Mouse (Mus musculus) splenic B cell, adult 2 months (primary cell): ENCODE measurements around the gene Mmp9.
A peak's percentile ranks its signal among the peaks of the same experiment; 100 is the strongest.

Experiments
- DNase-seq: peaks from one replicate; pipeline ENCODE4 v3.0.0-alpha.2; 2011; ENCODE audit warnings: low read depth, low spot score
- H3K27me3 ChIP-seq: 2 replicates; pipeline ENCODE4 v1.6.1; 2012; ENCODE audit warnings: mild to moderate bottlenecking, low read length, moderate library complexity, mixed read lengths; ENCODE audit not compliant: control insufficient read depth, poor library complexity, insufficient read depth, severe bottlenecking
- H3K36me3 ChIP-seq: 2 replicates; pipeline ENCODE4 v1.6.1; 2012; ENCODE audit warnings: mild to moderate bottlenecking, low read length, moderate library complexity, mixed read lengths; ENCODE audit not compliant: control insufficient read depth, poor library complexity, insufficient read depth, severe bottlenecking

Gene Mmp9

DNA sequence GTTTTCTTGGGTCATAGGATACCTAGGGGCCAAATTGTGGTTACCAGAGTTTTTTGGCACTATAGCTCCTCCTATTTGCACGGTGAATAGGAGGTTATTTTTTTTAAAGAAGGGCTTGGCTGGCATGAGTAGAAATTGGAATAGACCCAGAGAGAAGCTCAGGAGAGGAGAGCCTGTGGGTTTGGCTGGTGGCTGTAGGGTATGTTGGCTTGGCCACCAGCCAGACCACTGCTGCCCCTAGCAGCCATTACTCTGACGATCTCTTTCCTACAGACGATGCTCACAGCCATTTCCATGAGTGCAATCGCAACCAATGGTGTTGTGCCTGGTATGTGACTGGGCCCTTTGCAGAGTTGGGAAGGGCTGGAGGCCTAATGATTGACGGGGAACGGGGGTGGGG, 35.0 kb downstream of the Mmp9 start:
- DNase-seq: no peak
- H3K36me3 ChIP-seq: no peaks in the 10 kb centered on the region
- H3K27me3 ChIP-seq: no peaks in the 10 kb centered on the region

DNA sequence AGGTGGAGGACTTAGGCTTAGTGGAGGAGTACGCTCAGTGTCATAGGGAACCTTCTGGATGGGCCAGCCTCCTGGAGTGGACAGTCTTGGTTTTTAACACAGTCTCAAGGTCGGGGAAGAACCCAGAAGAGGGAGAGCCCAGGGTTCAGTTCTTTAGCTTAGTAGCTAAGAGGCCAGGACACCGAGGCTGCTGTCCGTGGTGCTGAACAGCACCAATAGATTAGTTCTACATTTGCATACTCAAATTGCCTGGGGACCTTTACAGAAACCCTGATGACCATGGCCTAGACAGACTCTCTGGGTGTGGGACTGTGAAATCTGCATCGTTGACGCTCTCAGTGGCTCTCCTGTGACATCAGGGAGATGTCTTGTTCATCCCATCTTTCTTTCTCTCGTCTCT, 39.2 kb downstream of the Mmp9 start:
- Histone ChIP-seq H3K27me3 (no peaks in the 10 kb centered on the region), H3K36me3 (no peaks in the 10 kb centered on the region)
- DNase-seq: peak; percentile 50

DNA sequence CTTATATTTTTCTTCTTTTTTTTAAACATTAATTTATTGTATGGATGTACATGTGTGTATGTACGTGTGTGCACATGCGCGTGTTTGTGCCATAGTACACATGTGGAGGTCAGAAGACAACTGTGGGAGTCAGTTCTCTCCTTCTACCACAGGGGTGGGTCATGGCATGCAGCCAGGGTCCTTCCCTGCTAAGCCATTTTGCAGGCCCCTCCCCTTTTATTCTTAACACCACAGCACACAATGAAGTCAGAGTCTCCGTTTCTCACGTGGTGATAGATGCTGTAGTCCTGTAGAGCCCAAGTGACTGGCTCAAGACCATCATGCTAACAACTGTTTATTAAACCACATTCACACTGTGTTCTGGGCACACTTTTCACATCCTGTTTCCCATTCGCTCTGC, 45.4 kb downstream of the Mmp9 start:
- no peaks in the 10 kb centered on the region for H3K36me3 ChIP-seq
- DNase-seq: no peak
- H3K27me3 ChIP-seq: no peaks in the 10 kb centered on the region

GRCm38 (mm10) chr2:164986371-164987027, 45.9 kb downstream of the Mmp9 start:
- Histone ChIP-seq H3K27me3 (no peaks in the 10 kb centered on the region), H3K36me3 (no peaks in the 10 kb centered on the region)
- no peak for DNase-seq

- H3K36me3 ChIP-seq: no peaks in the 10 kb centered on the region
- DNase-seq: no peak
- H3K27me3 ChIP-seq: no peaks in the 10 kb centered on the region
Observed at GRCm38 (mm10) chr2:164988777-164989176, 48.2 kb downstream of the Mmp9 start.

DNA sequence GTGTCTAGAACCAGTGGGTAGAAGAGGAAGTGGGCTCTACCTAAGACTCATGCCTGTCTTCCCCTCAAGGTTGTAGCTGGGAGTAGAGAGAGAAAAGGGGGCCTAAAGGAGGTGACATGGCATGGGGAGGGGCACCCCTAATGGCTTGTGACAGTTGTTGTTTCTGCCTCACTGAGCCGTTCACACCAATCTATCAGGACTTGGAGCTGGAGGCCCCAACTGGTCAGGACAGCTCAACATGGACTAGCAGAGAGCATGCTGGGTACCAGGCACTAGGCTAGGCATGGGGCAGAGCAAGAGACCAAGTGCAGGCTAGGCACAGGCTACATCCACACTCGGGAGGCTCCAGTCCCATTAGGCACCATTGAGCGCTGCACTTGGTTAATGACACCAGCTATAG, 50.5 kb downstream of the Mmp9 start:
- Histone ChIP-seq H3K36me3 (no peaks in the 10 kb centered on the region), H3K27me3 (no peaks in the 10 kb centered on the region)
- DNase-seq: no peak

DNA sequence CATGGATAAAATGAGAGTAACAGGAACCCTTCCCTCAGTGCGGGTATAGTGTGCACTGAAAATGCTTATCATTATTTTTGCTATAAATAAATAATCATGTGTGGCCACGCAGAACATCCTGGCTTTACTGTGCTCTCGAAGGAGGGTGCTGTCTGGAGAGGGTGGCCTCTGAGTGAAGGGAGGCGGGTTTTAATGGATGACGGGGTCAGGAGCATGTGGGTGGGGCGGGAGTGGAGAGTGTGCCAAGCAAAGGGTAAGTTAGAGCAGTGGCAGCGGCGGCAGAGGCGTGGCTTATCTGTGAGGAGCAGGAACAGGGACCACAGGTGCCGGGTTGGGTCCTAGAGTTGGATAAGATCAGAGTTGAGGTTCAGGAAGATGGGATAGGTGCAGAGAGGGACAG, 51.2 kb downstream of the Mmp9 start:
- no peak for DNase-seq
- Histone ChIP-seq H3K36me3 (no peaks in the 10 kb centered on the region), H3K27me3 (no peaks in the 10 kb centered on the region)

- H3K36me3 ChIP-seq: 0 out of 2 replicates have a peak, but pooled peaks cover 1% of the 10 kb centered on the region
- H3K27me3 ChIP-seq: no peaks in the 10 kb centered on the region
- DNase-seq: no peak
Observed at GRCm38 (mm10) chr2:164994156-164994555, 53.6 kb downstream of the Mmp9 start.

- DNase-seq: no peak
- Histone ChIP-seq H3K27me3 (no peaks in the 10 kb centered on the region), H3K36me3 (0 out of 2 replicates have a peak, but pooled peaks cover 2% of the 10 kb centered on the region)
Observed at GRCm38 (mm10) chr2:164994659-164995428, 54.3 kb downstream of the Mmp9 start.

- no peaks in the 10 kb centered on the region for H3K27me3 ChIP-seq
- DNase-seq: no peak
- peaks cover 4% of the 10 kb centered on the region; the same call in 1 of the 2 replicates for H3K36me3 ChIP-seq
Observed at GRCm38 (mm10) chr2:164995976-164996375, 55.4 kb downstream of the Mmp9 start.

- peaks cover 6% of the 10 kb centered on the region; the same call in 1 of the 2 replicates for H3K36me3 ChIP-seq
- no peaks in the 10 kb centered on the region for H3K27me3 ChIP-seq
- DNase-seq: no peak
Observed at GRCm38 (mm10) chr2:164996848-164997720, 56.5 kb downstream of the Mmp9 start.

GRCm38 (mm10) chr2:164997721-164998428, 57.3 kb downstream of the Mmp9 start:
- H3K27me3 ChIP-seq: no peaks in the 10 kb centered on the region
- peaks cover 6% of the 10 kb centered on the region; the same call in 1 of the 2 replicates for H3K36me3 ChIP-seq
- no peak for DNase-seq

DNA sequence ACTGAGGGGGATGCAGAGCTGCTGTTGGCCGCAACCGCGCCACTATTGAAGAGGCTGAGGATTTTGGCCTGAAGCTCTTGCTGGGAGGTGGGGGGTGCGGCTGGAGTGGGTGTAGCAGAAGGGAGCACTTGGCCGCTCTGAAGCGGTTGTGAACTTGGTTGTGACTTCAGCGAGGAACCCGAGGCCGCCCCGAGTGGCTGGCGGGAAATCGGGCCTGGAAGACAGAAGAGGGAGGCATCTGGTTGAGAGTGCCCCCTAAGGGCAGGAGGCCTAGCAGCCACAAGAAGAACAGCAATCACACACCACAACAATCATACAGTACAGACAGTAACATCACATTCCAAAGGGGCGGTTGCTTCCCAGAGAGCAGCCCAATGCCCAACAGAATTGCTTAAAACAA, 61.4 kb downstream of the Mmp9 start:
- DNase-seq: no peak
- Histone ChIP-seq H3K36me3 (peaks cover 7% of the 10 kb centered on the region), H3K27me3 (no peaks in the 10 kb centered on the region)

GRCm38 (mm10) chr2:165003108-165003507, 62.5 kb downstream of the Mmp9 start:
- DNase-seq: no peak
- Histone ChIP-seq H3K27me3 (no peaks in the 10 kb centered on the region), H3K36me3 (peaks cover 11% of the 10 kb centered on the region)
